Mouse (Mus musculus) c-Kit-negative CD71-positive TER-119-positive erythroid progenitor cells, embryonic 14.5 days (primary cell): ENCODE data around the gene Lhpp.

ENCODE experiments used
- DNase-seq: peaks from one replicate; pipeline ENCODE4 v3.0.0-alpha.2; 2013; ENCODE audit warnings: low read depth, low spot score

Gene Lhpp

GRCm38 (mm10) chr7:132610468-132611318 is at the start of gene Lhpp:
TSS of gene Lhpp (plus strand) at chr7:132610638.
- peak; percentile 54 for DNase-seq

GRCm38 (mm10) chr7:132565831-132566230 is 44.6 kb upstream of the Lhpp start:
- DNase-seq: no peak

GRCm38 (mm10) chr7:132568817-132569216 is 41.6 kb upstream of the Lhpp start:
- DNase-seq: no peak

GRCm38 (mm10) chr7:132570071-132570470 is 40.4 kb upstream of the Lhpp start:
- DNase-seq: no peak

GRCm38 (mm10) chr7:132571481-132571880 is 39.0 kb upstream of the Lhpp start:
- DNase-seq: no peak

GRCm38 (mm10) chr7:132572738-132573137 is 37.7 kb upstream of the Lhpp start:
- DNase-seq: no peak

GRCm38 (mm10) chr7:132573205-132573604 is 37.2 kb upstream of the Lhpp start:
- DNase-seq: no peak

GRCm38 (mm10) chr7:132574646-132575045 is 35.8 kb upstream of the Lhpp start:
- DNase-seq: no peak

GRCm38 (mm10) chr7:132575623-132576022 is 34.8 kb upstream of the Lhpp start:
- peak; percentile 71 for DNase-seq

GRCm38 (mm10) chr7:132576116-132576650 is 34.3 kb upstream of the Lhpp start, which contains the start of gene Oat:
TSS of gene Oat (minus strand) at chr7:132576398.
- DNase-seq: peak; percentile 94

- DNase-seq: no peak
These were observed 33.5 kb upstream of the Lhpp start for GRCm38 (mm10) chr7:132576891-132577290.

- no peak for DNase-seq
These were observed 29.9 kb upstream of the Lhpp start for GRCm38 (mm10) chr7:132580511-132580910.

- DNase-seq: no peak
These were observed 29.0 kb upstream of the Lhpp start for GRCm38 (mm10) chr7:132581441-132581840.

GRCm38 (mm10) chr7:132585695-132586491 is 24.5 kb upstream of the Lhpp start:
- no peak for DNase-seq

GRCm38 (mm10) chr7:132587167-132587566 is 23.3 kb upstream of the Lhpp start:
- no peak for DNase-seq

GRCm38 (mm10) chr7:132589610-132590009 is 20.8 kb upstream of the Lhpp start:
- no peak for DNase-seq

GRCm38 (mm10) chr7:132593762-132594161 is 16.7 kb upstream of the Lhpp start:
- DNase-seq: no peak

GRCm38 (mm10) chr7:132594325-132594724 is 16.1 kb upstream of the Lhpp start:
- no peak for DNase-seq

GRCm38 (mm10) chr7:132595787-132596186 is 14.7 kb upstream of the Lhpp start:
- DNase-seq: no peak

- DNase-seq: no peak
These were observed 13.7 kb upstream of the Lhpp start for GRCm38 (mm10) chr7:132596557-132597250.

- DNase-seq: no peak
These were observed 13.0 kb upstream of the Lhpp start for GRCm38 (mm10) chr7:132597251-132598041.
